Mouse (Mus musculus) brain, adult 2 months (tissue): ENCODE results near the gene Edn2.

Source experiments
- DNase-seq: peaks from one replicate; pipeline ENCODE4 v3.0.0; 2011; ENCODE audit warnings: low read depth, low spot score

The Edn2 gene

DNA sequence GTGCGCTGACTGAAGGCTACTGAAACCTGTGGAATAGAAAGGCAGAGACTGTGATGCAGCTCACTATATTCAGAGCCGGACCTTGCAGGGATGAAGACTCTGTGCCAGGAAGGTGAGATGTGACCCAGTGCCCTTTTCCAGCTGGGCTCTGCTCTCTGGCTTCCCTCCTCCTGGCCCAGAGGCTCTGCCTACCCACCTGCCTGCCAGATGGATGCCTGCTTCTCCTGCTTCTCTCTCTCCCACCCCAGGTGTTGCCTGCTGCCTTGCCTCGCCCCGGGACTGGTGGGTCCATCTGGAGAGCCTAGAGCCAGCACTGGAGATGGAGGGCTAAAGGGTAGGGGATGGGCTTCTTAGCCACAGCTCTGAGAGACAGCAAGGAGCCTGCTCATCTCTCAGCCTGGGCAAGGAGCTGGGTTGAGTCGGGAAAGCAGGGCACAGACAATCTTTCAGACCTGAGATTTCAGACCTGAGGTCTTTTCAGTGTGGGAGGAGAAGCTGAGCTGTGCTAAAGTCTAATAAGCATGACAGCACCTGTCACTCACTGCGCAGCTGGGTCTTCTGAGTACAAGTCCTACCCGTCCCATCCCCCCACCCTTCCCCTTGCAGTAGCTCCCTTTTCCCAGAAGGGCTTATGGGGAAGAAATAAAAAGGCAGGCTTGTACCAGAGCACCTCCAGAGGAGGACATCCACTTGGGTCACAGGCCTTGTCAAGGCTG lies 39.7 kb downstream of the Edn2 start:
- peak; percentile 20 for DNase-seq

DNA sequence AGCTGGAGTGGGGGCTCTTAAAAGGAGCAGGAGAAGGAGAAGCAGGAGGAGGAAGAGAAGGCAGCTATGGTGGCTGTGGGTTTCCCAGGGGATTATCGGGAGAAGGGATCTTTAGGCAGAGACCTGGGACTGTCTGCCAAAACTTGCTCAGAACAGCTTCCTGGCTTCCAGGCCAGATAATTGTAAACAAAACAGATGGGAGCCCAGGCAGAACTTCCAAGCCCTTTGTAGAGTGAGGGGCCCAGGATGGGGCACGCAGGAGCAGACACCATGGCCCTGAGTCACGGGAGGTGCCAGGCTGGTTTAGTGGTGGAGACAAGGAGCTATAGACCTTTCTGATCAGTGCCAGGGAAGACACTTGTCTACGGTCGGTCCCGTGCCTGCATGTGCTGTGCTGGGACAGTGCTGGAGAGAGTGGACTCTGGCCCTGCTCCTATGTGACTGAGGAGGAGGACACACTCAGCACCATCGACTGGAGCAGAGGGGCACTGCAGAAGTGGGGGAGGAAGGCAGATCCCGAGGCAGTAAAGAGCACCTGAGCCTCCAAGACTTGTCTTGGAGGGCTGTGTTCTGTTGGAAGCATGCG lies 43.4 kb downstream of the Edn2 start:
- DNase-seq: no peak

DNA sequence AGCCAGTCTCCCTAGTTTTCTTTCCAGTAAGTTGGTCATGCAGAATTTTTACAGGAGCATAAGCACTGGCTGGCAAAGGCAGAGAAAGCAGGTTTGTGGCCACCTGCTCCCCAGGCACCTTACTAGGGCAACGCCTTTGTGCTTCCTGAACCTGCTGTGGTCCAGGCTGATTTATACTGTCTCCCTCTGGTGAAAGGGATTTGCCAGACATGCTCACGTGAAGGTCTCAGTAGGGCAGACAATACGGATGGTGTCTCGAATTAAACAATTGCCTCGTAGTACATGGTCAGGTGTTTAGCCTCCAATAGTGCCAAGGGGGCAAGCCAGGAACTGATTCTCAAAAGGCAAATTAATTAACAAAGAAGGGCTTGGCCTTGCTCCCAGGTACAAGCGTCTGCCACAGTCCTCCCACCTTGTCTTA lies 45.5 kb downstream of the Edn2 start:
- DNase-seq: peak; percentile 74

DNA sequence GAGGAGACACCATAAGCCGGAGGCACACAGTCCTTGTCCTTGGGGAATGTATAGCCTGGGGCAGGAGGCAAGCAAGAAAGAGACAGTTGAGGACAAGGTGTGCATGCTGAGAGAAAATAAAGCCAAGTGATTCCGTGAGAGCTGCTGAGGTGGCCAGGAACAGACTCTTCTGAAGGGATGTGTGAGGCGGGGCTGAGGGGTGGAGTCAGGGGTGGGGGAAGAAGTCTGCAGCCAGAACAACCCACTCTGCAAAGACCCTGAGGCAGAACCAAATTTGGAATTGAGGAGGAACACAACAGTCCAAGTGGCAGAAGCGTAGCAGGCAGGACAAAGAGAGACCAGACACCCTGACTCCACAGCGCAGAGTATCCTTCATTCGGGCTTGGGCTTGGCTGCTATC lies 51.1 kb downstream of the Edn2 start:
- DNase-seq: no peak

DNA sequence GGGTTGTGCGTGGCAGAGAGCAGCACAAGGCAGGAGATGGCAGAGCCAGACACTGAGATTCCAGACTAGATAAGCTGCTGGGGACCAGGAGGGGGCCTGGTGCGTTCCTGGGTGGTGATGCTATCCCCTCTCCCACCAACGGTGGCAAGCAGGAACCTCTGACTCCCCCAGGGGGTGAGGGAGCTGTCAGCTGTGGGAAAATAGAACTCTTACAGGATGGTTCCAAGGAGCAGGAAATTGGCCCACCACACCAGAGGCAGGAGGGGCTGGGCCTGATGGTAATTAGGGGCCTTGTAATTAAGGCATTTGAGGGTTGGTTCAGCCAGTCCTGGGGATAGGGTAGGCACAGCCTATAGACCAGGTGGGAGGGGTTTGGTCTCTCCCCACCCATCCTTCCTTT lies 51.8 kb downstream of the Edn2 start:
- no peak for DNase-seq

DNA sequence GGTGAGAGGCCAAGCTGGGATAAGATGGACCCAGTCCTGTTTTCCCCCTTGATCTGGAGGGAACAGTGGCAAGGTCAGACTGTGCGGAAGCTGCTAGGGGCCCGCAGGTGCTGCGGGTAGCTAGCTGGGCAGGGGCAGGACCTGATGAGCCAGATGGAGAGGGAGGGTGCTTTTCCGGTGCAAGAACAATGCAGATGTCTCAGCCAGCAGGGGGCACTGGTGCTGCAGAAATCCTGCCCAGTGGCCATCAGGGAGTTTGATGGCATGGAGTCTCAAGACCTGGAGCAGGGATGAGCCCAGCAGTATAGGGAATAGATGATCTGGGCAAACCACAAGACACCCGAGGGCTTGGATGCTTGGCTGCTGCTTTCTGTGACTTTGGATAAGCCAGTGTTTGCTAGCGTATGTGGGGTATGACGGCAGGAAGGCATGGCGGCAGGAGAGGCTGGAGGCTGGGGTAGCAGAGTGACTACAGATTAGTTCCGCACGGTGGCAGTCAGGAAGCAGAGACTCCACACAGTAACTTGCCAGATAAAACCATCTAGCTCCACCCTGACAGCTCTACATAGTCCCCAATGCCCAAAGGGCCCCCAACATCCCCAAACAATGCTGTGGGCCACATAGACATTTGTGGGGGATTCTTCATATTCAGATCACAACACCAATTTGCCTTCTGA lies 55.0 kb downstream of the Edn2 start:
- DNase-seq: peak; percentile 81

DNA sequence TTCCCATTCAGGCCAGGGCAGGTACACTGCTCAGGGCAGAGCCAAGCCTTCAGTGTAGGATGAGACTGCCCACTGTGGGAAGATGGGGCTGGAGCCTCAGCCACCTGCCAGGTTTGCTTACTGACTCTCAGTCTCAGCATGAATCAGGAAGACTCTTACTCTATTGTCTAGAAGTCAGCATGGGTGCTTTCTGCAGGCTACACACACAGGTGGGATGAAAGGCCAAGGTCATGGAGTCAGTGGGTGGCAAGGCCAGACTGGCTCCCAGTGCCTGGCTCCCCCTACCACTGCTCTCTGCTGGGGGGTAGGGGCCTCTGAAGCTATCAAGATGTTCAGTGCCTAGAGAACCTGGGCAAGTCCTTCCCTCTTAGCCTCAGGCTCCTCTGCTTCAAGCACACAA lies 55.9 kb downstream of the Edn2 start:
- DNase-seq: no peak
